Mouse (Mus musculus): ENCODE measurements around the gene Wdr5b.
A peak's percentile ranks its signal among the peaks of the same experiment; 100 is the strongest.
"Not testable (repeated sequence)": the region's sequence is repeated elsewhere in the genome, so short reads cannot be mapped to it uniquely, and the experiment has no call there.

Wdr5b gene

DNA sequence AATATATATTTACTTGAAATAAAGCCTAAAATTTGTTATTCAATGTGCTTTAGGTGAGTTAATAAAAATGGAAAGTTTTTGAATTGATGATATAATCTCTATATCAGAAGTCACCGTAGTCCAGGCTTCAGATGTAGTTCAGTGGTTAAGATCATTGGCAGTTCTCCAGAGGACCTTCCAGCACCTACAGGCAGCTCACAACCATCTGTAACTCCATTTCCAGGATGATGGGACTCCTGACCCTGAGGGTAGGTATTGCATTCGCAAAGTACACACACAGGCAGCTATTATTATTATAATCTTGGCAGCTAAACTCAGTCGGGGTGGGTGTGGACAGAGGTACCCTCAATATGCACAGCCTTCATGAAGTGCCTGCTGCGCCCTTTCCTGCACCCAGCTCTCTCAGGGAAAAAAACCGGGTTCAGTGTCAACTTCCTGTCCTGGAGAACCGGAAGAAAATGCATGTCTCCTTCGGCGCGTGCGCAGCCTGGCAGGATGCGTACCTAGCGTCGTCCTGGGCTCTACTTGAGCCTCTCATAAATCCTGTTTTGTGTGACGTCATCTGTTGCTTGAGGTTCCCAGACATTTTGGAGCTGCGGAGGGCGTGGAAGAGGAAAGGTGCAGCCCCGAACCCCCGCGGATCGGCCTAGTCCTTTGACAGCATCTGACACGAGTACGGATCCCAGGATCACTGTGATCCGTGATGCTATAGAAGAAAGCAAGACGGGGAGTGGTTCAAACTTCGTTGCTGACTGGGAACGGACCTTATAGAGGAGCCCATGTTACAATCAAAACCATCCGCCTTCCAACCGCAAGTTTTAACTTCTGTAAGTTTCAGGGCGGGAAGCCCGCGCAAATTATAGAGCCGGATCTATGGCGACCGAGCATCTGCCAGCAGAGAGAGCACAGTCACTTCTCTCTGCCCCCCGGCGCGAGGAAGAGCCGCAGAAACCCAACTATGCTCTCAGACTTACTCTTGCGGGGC, at the start of gene Wdr5b:
Gene Wdr5b (plus strand): TSS at position 551 of the 985 bp plus-strand sequence.
- peak; percentile 87 to 89 for DNase-seq (ENCODE audit: low spot score in 2 of 2)

- no peak for DNase-seq (ENCODE audit: low spot score in 2 of 2)
Observed at GRCm38 (mm10) chr16:35992391-35992790, 48.6 kb upstream of the Wdr5b start.

DNA sequence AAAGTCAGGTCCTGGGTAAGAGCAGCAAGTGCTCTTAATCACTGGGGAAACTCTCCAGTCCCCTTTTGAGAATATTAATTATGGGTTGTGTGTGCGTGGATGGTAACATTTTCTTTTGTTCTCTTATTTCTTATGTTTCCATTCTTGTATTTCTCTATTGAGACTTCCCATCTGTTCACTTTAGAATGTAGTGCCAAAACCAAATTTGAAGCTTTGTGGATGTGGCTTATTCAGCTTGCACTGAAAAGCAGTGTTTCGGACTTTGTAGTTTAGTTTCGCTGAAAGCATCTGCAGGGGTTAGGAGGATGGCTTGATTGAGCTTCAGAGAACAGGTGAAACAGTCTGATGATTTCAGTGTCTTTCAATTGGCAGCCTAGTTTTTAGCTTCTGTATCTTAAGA, 47.7 kb upstream of the Wdr5b start:
- no peak for DNase-seq (ENCODE audit: low spot score in 2 of 2)

DNA sequence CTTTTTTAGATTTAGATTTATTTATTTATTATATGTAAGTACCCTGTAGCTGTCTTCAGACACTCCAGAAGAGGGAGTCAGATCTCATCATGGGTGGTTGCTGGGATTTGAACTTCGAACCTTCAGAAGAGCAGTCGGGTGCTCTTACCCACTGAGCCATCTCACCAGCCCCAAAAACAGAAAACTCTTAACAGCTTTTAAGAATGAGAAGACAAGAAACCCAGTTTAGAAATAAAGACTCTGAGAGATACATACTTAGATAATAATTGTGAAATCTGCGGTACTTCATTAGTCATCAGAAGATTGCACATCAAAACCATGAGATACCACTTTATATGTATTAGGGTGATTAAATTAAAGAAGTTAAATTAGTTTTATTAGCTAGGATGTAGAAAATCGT, 42.1 kb upstream of the Wdr5b start:
- not testable (repeated sequence) for DNase-seq (ENCODE audit: low spot score in 2 of 2)

GRCm38 (mm10) chr16:36008396-36008795, 32.6 kb upstream of the Wdr5b start:
- DNase-seq (ENCODE audit: low spot score in 2 of 2): no peak

- DNase-seq (ENCODE audit: low spot score in 2 of 2): no peak
Observed at GRCm38 (mm10) chr16:36016335-36016734, 24.7 kb upstream of the Wdr5b start.

- not testable (repeated sequence) for DNase-seq (ENCODE audit: low spot score in 2 of 2)
Observed at GRCm38 (mm10) chr16:36028120-36028519, 12.9 kb upstream of the Wdr5b start.

DNA sequence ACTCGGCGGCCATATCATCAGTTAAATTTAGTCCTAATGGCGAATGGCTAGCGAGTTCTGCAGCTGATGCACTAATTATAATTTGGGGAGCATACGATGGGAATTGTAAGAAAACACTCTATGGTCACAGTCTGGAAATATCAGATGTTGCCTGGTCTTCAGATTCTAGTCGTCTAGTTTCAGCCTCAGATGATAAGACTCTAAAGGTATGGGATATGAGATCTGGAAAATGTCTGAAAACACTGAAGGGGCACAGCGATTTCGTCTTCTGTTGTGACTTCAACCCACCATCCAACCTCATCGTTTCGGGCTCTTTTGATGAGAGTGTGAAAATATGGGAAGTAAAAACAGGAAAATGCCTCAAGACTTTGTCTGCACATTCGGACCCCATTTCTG, 633 bp downstream of the Wdr5b start:
- no peak for DNase-seq (ENCODE audit: low spot score in 2 of 2)

DNA sequence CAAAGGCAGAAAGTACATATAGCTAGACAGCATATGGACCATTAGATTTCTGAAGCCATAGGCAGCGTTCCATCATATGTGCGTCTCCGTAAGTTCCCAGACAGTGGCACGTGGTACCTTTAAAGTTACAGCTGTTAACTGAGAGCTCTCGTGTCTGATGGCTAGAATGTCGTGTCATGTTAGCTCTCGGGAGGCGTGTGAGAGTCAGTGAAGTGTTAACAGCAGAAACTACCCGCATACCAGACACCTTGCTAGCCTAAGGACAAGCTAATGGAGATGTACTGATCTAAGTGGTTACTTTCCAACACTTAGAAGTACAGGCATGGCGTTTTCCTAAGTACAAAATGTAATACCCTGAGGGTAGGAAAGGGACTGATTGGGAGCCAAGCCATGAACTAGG, 2.1 kb downstream of the Wdr5b start:
- no peak for DNase-seq (ENCODE audit: low spot score in 2 of 2)

- no peak for DNase-seq (ENCODE audit: low spot score in 2 of 2)
Observed at GRCm38 (mm10) chr16:36043964-36044363, 3.0 kb downstream of the Wdr5b start.

DNA sequence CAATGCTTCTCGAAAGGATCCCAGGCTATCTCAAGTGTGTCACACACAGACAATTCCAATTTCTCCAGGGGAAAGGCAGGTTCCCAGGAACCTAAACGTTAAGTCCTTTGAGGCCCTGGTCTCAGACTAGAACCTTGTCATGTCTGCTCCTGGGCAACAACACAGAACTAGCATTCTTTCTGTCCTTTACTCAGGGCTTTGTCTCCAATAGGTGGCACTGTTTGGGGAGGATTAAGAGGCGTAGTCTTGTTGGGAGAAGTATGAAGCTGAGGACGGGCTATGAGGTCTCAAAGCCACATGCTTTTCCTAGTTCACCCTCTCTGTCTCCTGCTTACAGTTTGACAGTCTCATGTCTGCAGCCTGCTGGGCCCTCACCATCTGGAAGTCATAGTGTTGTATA, 6.5 kb downstream of the Wdr5b start:
- no peak for DNase-seq (ENCODE audit: low spot score in 2 of 2)

GRCm38 (mm10) chr16:36051491-36051890, 10.5 kb downstream of the Wdr5b start:
- DNase-seq (ENCODE audit: low spot score in 2 of 2): no peak

DNA sequence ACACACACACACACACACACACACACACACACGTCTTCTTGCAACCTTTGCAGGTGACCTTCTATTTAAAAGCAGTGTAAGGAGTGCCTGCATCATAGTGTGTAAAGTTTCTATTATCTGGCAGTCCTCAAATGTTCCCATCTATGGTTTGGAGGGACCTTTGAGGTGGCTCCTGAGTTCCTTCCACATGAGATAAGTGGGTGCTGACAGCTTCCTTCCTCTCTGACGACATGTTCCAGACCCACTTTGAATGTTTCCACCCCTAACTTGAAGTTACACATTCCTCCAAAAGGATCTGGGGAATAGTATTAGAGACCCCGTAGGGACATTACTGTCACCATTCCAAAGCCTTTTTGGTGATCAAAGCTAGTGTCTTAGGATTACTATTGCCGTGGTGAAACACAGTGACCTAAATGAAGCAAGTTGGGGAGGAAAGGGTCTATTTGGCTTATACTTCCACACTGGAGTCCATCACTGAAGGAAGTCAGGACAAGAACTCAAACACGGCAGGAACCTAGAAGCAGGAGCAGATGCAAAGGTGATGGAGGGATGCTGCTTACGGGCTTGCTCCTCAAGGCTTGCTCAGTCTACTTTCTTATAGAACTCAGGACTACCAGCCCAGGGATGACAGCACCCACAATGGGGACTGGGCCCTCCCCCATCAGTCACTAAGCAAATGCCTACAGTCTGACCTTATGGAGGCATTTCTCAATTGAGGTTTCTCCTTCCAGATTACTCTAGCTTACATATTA, 12.7 kb downstream of the Wdr5b start:
- DNase-seq (ENCODE audit: low spot score in 2 of 2): no peak

- no peak for DNase-seq (ENCODE audit: low spot score in 2 of 2)
Observed at GRCm38 (mm10) chr16:36054920-36055319, 13.9 kb downstream of the Wdr5b start.

- no peak for DNase-seq (ENCODE audit: low spot score in 2 of 2)
Observed at GRCm38 (mm10) chr16:36056416-36056815, 15.4 kb downstream of the Wdr5b start.

DNA sequence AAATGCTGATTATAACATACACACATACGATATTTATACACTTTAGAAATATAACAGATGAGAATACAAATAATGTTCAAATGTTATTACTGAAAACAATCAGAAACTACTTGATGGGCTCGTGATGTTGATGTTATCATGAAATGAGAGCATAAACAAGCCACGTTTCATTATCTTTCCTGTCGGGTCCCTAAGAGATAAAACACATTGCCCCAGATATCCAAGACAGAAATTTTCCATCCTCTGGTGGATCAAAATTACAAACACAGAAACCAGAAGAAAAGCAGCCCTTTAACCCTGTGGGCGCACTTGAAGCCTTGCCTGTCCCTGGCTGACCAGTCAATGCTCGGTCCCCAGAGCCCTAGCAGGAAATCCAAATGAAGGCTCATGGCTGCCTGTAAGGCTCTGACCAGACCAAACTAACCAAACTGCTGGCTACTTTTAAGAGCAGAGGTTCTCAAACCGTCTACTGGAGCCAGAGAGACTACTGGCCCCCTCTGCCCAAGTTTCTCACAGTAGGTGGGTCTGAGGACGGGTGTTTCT, 17.0 kb downstream of the Wdr5b start:
- no peak for DNase-seq (ENCODE audit: low spot score in 2 of 2)

DNA sequence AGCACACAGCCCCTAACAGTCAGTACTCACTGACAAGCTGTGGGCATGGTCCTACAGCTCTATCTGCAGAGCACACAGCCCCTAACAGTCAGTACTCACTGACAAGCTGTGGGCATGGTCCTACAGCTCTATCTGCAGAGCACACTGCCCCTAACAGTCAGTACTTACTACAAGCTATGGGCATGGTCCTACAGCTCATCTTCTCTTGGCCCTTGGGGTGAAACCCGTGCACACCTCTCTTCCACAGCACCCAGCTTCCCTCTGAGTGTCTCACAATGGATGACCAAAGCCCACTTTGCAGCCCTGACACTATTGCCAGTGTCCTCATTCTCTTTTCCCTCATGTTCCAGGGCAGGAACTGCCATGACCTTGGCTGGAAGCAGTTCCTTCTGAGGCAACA, 21.5 kb downstream of the Wdr5b start:
- DNase-seq (ENCODE audit: low spot score in 2 of 2): not testable (repeated sequence)

DNA sequence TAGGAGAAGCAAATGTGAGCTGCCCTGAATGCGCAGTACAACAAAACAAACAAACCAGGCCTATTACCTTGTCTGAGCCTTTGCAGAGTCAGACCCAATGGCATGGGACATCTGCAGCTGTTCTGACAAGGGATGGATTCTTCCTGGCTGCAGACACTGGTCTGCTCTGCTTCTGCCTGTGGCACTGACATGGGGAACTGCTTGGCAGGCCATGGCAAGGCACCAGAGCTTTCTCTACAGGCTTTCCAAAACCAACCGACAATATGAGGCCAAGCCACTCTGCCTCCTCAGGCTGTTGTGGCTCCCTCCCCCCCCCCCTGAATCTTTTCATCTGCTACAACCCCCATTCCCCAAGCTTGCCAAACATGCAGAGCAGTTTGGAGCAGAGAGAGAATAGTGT, 22.3 kb downstream of the Wdr5b start:
- DNase-seq (ENCODE audit: low spot score in 2 of 2): no peak

GRCm38 (mm10) chr16:36064904-36065303, 23.9 kb downstream of the Wdr5b start:
- no peak for DNase-seq (ENCODE audit: low spot score in 2 of 2)

DNA sequence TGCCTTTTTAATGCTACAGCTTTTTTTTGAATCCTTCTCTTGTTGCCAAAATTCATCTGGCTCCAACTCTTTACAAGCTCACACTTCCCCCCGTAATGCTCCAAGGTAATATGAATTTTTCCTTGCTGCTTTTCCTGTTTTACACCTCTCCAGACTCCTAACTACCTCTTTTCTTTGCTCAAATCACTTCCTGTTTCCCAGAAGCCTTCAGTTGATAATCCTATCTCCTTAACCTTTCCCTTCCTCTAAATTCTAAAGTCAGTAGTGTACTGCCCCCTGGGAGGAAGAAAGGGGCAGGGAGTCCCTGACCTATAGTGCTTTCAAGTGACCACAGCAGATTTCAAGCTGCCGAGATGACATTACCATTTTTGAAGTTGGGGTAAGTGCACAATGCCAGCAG, 26.7 kb downstream of the Wdr5b start:
- no peak for DNase-seq (ENCODE audit: low spot score in 2 of 2)

DNA sequence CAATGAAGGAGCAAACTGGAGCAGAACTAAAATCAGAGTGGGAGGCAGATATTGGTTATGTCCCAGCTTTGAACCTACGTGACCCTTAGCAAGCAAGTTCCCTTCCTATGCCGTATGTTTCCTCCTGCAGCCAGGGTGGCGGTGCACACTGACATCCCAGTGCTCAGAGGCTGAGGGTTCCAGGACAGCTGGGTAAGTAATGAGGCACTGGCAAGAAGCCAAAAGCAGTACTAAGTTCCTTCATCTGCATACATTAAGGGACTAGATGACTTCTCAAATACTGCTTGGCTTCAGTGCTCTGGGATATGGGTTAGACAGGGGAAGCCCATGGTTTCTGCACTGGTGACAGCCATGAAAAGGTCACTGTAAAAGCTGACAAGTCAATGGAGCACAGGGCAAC, 27.4 kb downstream of the Wdr5b start:
- DNase-seq (ENCODE audit: low spot score in 2 of 2): no peak

DNA sequence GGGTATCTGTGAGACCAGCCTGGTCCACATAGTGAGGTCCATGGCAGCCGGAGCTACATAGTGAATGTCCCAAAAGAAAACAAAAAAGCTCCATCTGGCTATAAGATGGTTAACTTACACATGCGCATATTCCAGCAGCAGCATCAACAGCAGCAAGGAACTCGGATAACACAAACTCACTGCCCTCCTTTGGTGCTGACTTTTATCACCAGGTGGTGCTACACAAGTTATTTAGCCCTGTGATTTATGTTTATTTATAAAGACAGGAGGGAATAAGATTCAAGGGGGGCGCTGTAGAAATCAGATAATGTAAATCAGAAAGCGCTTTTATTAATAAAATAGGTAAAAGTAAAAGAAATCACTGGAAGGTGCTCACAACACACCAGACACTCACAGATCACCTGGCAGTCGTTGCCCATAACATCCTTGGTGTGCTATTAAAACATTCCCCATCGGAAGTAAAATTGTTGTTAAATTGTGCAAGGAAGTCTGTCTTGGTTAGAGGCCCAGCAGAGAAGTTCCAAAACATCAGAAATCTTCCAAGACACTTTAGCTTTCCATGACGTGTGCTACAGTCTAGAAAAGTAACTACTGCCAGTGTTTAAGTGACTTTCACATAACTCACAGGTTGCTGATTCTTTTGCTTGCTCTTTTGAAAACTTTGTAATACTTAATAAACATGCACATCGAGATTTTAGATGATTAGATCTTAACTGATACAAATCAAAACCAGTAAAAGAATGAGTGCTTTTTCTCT, 29.0 kb downstream of the Wdr5b start:
- no peak for DNase-seq (ENCODE audit: low spot score in 2 of 2)
